Mouse (Mus musculus) ES-E14 (cell line): ENCODE measurements at regions not wholly inside any gene's neighbourhood (a gene's known extent, or its start where the extent isn't known, plus 50 kb on each side); places are given as distances from the start of the nearest gene placed in this dataset.

Experiments
- DNase-seq: peaks from one replicate; pipeline ENCODE4 v3.0.0-alpha.2; 2013; ENCODE audit warnings: low read depth, low spot score
- H3K27ac ChIP-seq: 2 replicates; pipeline ENCODE4 v1.5.1; 2012; ENCODE audit warnings: low read depth, mild to moderate bottlenecking, low read length, moderate library complexity, mixed read lengths; ENCODE audit not compliant: poor library complexity, insufficient read depth, severe bottlenecking
- H3K36me3 ChIP-seq: 2 replicates; pipeline ENCODE4 v1.6.1; 2012; ENCODE audit warnings: mild to moderate bottlenecking, low read length, moderate library complexity, mixed read lengths; ENCODE audit not compliant: control insufficient read depth, poor library complexity, insufficient read depth, severe bottlenecking
- H3K4me1 ChIP-seq, 2 experiments: fragments of 150-350 bp in 1 of 2; sonication (generic) in 1 of 2; 2 replicates each; pipeline ENCODE4 v1.6.1; 2012; ENCODE audit warnings: low read length in 2 of 2, mild to moderate bottlenecking in 1 of 2, mixed read lengths in 1 of 2; ENCODE audit not compliant: control insufficient read depth in 2 of 2, insufficient read depth in 2 of 2, poor library complexity in 1 of 2
- H3K4me3 ChIP-seq, 2 experiments: fragments of 150-350 bp in 1 of 2; sonication (generic) in 1 of 2; 2 replicates each; pipeline ENCODE4 v1.5.1; 2012; ENCODE audit warnings: low read length in 2 of 2, low read depth in 1 of 2, mild to moderate bottlenecking in 1 of 2, mixed read lengths in 1 of 2; ENCODE audit not compliant: insufficient read depth in 1 of 2, poor library complexity in 1 of 2, severe bottlenecking in 1 of 2
- H3K9ac ChIP-seq: 2 replicates; pipeline ENCODE4 v1.6.1; 2012; ENCODE audit warnings: low read depth, mild to moderate bottlenecking, low read length, mixed read lengths; ENCODE audit not compliant: poor library complexity, insufficient read depth, severe bottlenecking
- H3K9me3 ChIP-seq: fragments of 150-350 bp; sonication (generic); 2 replicates; pipeline ENCODE4 v1.6.1; 2012; ENCODE audit warnings: low read depth, mild to moderate bottlenecking, low read length; ENCODE audit not compliant: control insufficient read depth, insufficient read depth
- CHD2 ChIP-seq: IDR thresholded peaks from 2 replicates; pipeline ENCODE4 v1.6.1; 2014; ENCODE audit warnings: mild to moderate bottlenecking, low read depth, low read length, inconsistent platforms
- HCFC1 ChIP-seq: IDR thresholded peaks from 2 replicates; pipeline ENCODE4 v1.6.1; 2012; ENCODE audit warnings: low read length, inconsistent platforms, borderline replicate concordance; ENCODE audit not compliant: insufficient read depth
- MAFK ChIP-seq: IDR thresholded peaks from 2 replicates; pipeline ENCODE4 v1.6.1; 2014; ENCODE audit warnings: mild to moderate bottlenecking, low read depth, low read length, inconsistent platforms; ENCODE audit not compliant: insufficient read depth
- ZC3H11A ChIP-seq: IDR thresholded peaks from 2 replicates; pipeline ENCODE4 v1.6.1; 2012; ENCODE audit warnings: low read depth, mild to moderate bottlenecking, inconsistent platforms, low read length, borderline replicate concordance
- ZNF384 ChIP-seq: IDR thresholded peaks from 2 replicates; pipeline ENCODE4 v1.6.1; 2012; ENCODE audit warnings: low read depth, low read length, inconsistent platforms
- in situ Hi-C, 2 experiments: fragments of 600-800 bp; cut with MboI; formaldehyde crosslinking; loops; one replicate each; pipeline ENCODE4 v1.15.1; 2025; ENCODE audit warnings: low sequenced_read_pairs in 2 of 2, inconsistent platforms in 1 of 2; ENCODE audit not compliant: unreplicated experiment in 2 of 2

GRCm38 (mm10) chr9:87844453-87844852 lies 113.4 kb upstream of the Tbx18 start:
- TF ChIP-seq ZNF384 (no peak), MAFK (no peak), HCFC1 (no peak), ZC3H11A (no peak), CHD2 (no peak)
- in situ Hi-C loops, result no loop called here
- Histone ChIP-seq H3K9ac (no peak overlapping the region), H3K4me3 (no peak overlapping the region), H3K4me1 (no peaks in the 10 kb centered on the region), H3K27ac (no peak overlapping the region), H3K9me3 (no peaks in the 10 kb centered on the region), H3K36me3 (no peaks in the 10 kb centered on the region)
- DNase-seq, result no peak

- Histone ChIP-seq H3K27ac (no peak overlapping the region), H3K4me3 (no peak overlapping the region), H3K4me1 (no peaks in the 10 kb centered on the region), H3K9me3 (no peaks in the 10 kb centered on the region), H3K9ac (no peak overlapping the region), H3K36me3 (no peaks in the 10 kb centered on the region)
- TF ChIP-seq HCFC1 (no peak), MAFK (no peak), ZC3H11A (no peak)
- in situ Hi-C loops, result no loop called here
- no peak for DNase-seq
Observed at GRCm38 (mm10) chr9:87848882-87849281, 117.8 kb upstream of the Tbx18 start.

- H3K4me3 ChIP-seq, result no peak overlapping the region
- DNase-seq, result no peak
- no peak overlapping the region for H3K27ac ChIP-seq
- no peaks in the 10 kb centered on the region for H3K4me1 ChIP-seq
- no peak overlapping the region for H3K9ac ChIP-seq
- TF ChIP-seq ZC3H11A (no peak), CHD2 (no peak), ZNF384 (no peak), MAFK (no peak), HCFC1 (no peak)
- no peaks in the 10 kb centered on the region for H3K9me3 ChIP-seq
- in situ Hi-C loops, result no loop called here
- H3K36me3 ChIP-seq, result no peaks in the 10 kb centered on the region
Observed at GRCm38 (mm10) chr9:87850133-87850532, 119.1 kb upstream of the Tbx18 start.

GRCm38 (mm10) chr9:87861588-87861987 lies 130.5 kb upstream of the Tbx18 start:
- Histone ChIP-seq H3K4me1 (no peaks in the 10 kb centered on the region), H3K4me3 (no peak overlapping the region), H3K9me3 (no peaks in the 10 kb centered on the region), H3K36me3 (no peaks in the 10 kb centered on the region), H3K9ac (no peak overlapping the region), H3K27ac (no peak overlapping the region)
- in situ Hi-C loops, result no loop called here
- no peak for DNase-seq
- no peak for TF ChIP-seq ZC3H11A
- no peak for TF ChIP-seq ZNF384
- no peak for TF ChIP-seq MAFK
- no peak for TF ChIP-seq HCFC1
- TF ChIP-seq CHD2, result no peak

GRCm38 (mm10) chr9:87865236-87865635 lies 134.2 kb upstream of the Tbx18 start:
- no peak overlapping the region for H3K9ac ChIP-seq
- DNase-seq, result no peak
- no peak for TF ChIP-seq HCFC1
- no peak for TF ChIP-seq CHD2
- no peak for TF ChIP-seq MAFK
- TF ChIP-seq ZNF384, result no peak
- no peak for TF ChIP-seq ZC3H11A
- no peaks in the 10 kb centered on the region for H3K4me1 ChIP-seq
- in situ Hi-C loops, result no loop called here
- H3K36me3 ChIP-seq, result no peaks in the 10 kb centered on the region
- H3K4me3 ChIP-seq, result no peak overlapping the region
- H3K27ac ChIP-seq, result no peak overlapping the region
- no peaks in the 10 kb centered on the region for H3K9me3 ChIP-seq
